Mouse (Mus musculus): Measurements from ENCODE around the gene Gsg1l. TPM values are rescaled to one million over a fixed set of nuclear protein-coding genes. Genes with fewer than 3 reads are reported as not detected.
A peak's percentile ranks its signal among the peaks of the same experiment; 100 is the strongest.

Gene Gsg1l
- total RNA-seq, 2 experiments from 2014 or later, result 18.6 to 19.5 TPM

DNA sequence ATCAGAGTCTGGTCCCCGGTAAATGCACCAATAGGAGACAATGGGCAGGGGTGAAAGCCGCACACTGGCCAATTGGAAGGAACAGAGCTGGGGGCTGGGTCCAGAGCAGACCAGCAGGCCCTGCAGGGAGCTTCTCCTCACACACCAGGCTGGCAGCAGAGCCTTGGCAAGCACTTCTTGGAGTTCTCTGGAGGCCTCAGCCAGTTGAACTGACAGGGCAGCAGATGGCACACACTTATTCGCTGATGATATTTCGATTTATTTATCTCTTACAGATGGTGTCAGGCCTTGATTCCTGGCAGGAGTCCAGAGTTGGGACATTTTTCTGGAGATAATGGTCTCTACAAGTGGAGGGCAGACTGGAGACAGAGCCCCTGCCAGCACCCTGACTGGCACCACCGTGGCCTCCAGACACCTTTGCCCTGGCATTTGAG lies 49.4 kb downstream of the Gsg1l start:
- peak in 1 of 2 experiments; percentile 53 for DNase-seq (ENCODE audit: low spot score in 2 of 2)

DNA sequence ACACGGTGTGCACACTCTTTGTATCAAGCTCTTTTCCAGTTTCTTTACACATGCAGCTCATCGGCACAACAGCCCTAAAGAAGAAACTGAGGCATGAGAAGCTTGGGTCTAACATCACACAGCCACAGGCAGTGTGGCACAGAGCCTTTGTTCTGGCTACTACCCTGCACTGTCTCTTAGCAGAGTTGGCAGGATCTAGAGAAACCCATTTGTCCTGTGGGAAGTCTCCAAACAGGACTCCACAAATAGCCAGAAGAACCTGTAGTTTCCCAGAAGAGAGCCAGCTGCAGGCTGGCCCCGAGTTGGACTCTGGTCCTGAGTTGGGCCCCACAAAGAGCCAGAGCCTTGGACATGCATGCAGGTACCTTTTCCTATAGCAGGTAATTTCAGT lies 49.9 kb downstream of the Gsg1l start:
- DNase-seq (ENCODE audit: low spot score in 2 of 2), result no peak

DNA sequence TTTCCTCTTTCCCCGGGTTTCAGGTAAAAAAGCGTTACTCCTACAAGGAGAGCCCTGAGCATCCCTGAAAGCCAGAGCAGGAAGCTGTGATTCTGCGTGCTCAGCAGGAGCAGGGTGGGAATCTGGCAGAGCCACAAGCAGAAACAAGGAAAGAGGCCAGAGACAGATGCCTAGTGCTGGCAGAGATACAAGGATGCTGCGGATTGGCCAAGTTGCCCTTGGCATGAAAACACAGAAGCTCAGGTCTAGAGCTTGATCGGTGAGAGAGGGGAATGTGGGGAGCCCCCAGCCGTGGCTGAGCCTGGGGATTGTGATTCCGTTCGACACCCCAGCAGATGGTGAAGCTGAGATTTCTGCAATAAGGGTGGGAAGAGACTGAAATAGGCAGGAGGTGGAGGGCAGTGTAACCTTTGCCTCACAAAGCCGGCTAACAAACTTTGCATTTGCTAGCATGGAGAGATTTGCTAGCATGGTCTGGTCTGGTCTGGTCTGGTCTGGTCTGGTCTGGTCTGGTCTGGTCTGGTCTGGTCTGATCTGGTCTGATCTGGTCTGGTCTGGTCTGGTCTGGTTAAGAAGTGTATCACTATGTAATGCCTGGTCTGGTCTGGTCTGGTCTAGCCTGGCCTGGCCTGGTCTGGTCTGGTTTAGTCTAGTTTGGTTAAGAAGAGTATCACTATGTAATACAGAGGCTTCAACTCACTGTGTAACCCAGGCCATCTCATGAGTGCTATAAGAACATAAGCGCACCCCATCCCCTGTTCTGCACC lies 50.4 kb downstream of the Gsg1l start:
- peak; percentile 56 to 74 for DNase-seq (ENCODE audit: low spot score in 2 of 2)

DNA sequence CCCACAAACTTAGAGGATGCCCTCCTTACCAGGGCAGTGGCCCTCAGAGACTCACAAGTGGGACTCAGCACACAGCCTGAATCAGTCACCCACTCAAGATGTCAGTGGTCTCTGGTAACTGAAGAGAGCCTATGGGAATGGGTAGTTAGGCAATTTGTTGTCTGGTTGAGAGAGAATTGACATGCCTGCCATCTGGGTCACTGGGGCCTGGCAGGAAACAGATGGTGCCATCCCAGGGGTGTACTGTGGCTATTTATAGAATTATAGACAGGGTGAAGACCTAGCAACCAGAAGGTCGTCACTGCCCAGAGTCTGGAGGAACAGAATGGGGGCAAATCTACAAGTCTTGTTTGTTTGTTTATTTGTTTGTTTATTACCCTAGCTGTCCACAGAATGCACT lies 54.8 kb downstream of the Gsg1l start:
- no peak for DNase-seq (ENCODE audit: low spot score in 2 of 2)

DNA sequence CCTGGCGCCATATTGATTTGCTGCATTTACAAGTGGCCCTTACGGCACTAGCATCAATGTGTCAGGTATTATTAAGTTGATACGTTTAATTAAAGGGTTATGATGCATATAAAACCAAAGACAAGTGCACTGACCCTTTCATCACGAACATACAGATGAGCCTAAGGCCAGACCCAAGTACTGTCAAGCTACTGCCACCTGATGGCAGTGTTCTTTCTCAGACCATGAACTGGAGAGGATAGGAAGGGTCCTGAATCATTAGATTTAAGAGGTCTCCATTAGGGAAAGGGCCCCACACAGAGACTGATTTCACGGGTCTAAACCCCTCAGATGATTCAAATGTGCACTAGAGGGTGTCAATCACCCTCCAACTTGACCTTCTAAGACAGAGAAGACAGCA lies 55.6 kb downstream of the Gsg1l start:
- DNase-seq (ENCODE audit: low spot score in 2 of 2), result no peak

DNA sequence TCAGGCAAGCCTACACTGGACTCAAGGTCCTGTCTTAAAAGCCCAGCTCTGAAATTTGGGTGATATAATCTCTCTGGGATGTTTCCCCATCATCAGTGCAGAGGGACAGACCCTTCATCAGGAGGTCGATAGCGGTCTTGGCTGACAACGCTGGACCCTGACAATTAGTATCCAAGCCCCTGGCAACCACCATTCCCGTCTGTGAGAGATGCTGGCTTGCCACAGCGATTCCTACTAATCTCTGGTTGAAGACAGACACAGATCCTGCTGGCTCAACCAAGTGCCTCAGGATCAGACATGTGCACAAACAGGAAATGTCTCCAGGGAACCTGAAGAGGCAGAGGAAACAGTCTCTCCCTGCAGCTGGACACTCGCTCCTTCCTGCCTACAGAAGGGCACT lies 62.2 kb downstream of the Gsg1l start:
- no peak for DNase-seq (ENCODE audit: low spot score in 2 of 2)

DNA sequence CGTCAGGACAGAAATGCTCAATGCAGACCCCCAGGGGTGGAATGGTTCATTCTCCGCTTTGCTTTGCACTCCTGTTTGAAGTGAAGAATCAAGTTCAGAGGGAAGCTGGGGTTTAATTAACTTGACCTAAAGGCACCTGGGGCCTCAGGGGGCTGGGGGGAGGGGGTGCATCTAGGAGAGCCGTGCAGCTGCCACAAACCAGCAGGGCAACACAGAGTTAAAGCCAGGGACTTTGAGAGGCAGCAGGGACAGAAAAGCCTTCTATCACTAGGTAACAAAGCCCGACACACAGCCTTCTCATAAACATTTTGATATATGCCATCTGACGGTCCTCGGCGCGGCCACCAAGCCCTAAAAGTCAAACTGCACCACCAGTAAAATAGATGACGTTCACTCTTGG lies 62.9 kb downstream of the Gsg1l start:
- DNase-seq (ENCODE audit: low spot score in 2 of 2), result no peak

DNA sequence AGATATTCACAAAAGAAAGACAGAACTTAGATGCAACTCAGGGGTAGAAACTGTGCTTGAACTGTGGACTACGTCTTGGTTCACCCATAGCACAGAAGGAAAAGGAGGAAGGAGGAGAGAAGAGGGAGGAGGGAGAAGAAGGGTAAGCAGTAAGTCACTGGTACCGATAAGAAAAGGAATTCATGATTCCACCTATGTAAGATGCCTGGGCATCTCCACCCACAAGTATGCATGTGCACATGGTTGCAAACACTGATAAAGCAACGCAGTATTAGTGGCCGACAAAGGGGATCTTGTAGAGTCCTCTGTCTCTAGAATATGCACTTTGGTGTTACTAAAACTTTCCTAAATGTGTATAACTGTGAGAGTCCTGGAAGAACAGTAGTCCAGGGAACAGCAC lies 64.8 kb downstream of the Gsg1l start:
- DNase-seq (ENCODE audit: low spot score in 2 of 2), result no peak

DNA sequence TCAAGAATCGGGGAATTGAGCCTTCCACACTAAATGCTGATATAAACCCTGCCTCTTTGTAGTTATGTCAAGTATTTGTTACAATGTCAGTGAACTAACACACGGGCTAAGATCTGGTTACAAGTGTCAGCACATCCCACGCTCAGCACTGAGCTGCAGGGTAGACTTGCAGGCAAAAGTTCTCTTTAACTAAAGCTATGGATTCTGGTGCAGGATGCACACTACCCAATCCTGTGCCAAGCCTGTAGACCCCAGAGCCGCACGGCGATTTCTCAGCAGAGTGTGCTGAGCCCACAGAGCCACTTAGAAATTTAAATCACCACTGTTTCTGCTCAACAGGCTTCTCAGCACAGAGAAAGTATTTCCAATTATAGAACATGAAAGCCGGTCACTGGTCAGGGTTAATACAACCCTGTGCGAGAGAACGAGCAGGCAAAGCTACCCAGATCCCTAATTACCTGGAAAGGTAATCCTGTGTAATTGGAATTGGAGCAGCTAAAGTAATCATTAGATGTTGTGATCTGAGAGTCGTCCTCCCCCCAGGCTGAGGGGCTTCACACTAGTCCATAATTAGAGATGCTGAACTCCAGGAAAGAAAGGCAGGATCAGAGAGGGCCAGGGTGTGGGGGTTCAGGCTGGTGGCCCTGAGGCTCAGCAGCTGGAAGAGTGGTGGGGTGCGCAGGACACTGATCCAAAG lies 69.7 kb downstream of the Gsg1l start:
- no peak for DNase-seq (ENCODE audit: low spot score in 2 of 2)

DNA sequence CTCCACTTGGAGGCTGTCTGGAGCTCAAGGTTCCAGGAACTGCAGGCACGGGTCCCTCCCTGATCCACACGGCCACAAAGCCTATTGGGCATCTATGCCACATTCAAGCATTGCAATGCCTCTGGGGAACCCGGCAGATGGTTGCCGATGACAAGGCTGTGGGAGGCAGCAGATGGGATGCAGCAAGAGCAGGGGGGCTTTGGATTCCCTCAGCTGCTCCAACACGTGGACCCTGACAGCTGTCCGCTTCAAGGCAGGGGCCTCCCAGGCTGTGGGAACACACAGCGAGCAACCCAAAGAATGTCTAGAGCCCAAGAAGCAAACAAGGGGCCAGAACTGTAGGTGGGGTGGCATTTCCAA lies 73.4 kb downstream of the Gsg1l start:
- peak; percentile 87 to 94 for DNase-seq (ENCODE audit: low spot score in 2 of 2)

DNA sequence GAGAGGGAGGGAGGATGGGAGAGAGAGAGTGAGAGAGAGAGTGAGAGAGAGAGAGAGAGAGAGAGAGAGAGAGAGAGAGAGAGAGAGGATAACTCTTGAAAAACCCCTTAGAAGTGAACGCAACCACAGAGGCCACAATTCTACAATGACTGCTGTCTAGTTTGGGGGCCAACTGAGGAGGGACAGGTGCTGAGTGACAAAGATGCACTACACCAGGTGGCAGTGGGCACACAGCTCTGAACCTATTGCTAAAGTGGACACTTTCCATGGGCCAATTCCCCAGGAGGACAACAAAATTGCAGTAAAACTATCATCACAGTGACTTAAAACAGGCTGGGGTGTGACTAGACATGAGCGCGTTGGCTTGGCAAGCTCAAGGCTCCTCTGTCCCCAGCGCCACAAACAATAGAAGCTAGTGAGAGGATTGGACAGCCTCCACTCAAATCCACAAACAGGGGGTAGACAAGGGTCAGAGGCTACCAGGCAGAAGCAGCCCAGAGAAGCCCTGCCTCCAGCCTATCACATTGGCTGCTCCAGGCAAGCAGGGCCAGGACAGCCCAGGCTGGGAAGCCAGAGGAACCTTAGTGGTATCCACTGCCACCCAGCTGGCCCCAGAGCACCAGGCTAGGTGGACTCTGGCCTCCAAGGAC lies 73.9 kb downstream of the Gsg1l start:
- DNase-seq (ENCODE audit: low spot score in 2 of 2), result no peak

DNA sequence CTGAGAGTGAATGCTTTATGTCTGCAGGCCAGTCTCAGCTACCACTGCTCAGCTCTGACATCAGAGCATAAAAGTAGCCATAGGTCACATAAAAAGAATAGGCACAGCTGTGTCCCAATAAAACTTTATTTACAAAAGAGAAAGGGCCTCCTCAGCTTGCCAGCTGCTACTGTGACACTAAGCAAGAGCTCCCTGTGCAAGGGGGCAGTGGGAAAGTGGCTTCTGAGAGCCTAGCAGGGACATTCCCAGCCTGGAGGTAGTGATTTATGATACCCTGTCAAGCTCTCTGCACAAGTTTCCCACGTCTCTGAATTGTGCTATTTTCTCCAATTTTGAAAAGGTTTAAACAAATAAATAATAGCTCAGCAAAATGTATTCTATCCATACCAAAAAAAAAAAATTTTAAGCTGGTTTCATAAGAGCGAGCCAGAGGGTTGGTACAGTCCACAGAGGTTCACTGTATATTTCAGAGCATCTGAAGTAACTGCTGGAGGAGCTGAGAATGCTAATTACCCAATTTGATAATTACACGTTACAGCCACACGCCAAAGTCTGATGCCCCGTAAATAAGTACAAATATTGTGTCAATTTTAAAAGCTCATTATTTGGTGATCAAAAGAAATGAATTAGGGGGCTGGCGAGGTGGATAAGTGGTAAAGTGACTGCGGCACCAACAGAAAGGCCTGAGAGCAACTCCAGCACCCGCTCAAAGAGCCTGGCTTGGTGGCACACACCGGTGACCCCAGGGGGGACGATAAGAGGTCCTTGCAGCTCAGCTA lies 74.9 kb downstream of the Gsg1l start:
- no peak for DNase-seq (ENCODE audit: low spot score in 2 of 2)

DNA sequence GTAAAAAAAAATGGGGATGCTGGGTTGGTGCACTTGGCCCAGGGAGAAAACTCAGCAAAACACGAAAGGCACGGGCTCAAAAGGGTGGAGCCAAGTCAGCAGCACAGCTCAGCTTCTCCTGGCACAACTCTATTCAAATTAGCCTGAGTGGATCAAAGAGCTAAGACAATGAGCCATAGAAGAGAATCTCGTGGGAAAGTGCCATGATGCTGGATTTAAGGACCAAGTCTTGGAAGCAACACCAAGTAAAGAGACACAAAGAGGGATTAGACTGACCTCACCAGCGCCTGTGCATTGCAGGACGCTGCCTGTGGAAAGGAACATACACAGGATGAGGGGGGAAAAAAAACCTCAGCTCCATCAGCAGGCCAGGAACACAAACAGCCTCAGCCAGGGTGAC lies 76.9 kb downstream of the Gsg1l start:
- no peak for DNase-seq (ENCODE audit: low spot score in 2 of 2)

DNA sequence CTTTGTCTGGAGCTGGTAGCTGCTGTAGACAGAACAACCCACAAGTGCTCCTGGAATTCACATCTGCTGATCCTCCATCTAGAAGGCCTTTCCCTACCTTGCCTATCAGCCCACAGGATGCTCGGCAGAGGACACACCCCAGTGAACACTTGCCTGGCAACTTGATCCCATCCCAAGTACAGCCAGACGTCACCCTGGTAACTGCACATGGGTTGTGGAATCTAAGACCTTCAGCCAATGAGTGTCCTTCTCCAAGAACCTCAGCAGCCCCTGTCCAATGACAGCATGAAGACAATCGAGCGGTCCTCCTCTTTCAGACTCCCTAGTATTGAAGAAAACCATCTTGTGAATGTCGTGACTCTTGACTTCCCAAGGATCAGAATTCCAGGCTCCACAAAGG lies 80.5 kb downstream of the Gsg1l start:
- no peak for DNase-seq (ENCODE audit: low spot score in 2 of 2)

DNA sequence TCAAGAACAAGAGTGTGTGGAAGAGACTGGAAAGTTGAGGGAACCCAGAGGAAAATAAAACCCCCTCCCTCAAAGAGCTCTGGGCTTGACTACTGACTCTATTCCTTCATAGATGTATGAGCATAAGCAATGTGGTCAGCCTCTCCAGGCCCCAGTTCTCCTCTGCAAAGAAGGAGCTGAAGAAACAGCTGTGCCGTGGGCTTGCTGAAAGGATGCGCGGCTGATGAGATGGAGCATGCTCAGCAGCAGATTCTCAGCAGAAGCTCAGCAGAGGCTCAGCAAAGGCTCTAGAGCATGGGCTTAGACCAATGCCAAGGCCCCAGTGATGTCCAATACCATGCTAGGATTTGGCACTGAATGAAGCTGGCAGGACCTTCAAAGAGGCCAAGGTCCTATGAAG lies 82.3 kb downstream of the Gsg1l start:
- DNase-seq (ENCODE audit: low spot score in 2 of 2), result peak; percentile 24 to 59

DNA sequence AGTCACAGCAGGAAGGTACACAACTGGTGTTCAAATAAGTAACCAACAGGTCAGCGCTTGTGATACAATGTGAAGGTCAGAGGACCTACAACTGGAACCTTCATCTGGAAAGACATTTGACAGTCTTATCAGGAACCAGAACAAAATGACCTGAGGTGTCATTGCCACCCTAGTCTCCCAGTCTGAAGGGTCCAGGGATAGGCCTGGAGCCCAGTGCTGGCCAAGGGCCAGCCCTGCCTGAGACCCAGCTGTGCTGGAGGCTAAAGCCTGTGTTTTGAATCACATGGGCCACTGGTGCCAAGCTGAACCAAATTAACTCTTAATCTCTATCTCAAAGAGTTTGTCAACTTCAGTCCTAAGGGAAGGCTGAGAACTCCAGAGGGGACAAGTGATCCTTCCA lies 86.1 kb downstream of the Gsg1l start:
- no peak for DNase-seq (ENCODE audit: low spot score in 2 of 2)

DNA sequence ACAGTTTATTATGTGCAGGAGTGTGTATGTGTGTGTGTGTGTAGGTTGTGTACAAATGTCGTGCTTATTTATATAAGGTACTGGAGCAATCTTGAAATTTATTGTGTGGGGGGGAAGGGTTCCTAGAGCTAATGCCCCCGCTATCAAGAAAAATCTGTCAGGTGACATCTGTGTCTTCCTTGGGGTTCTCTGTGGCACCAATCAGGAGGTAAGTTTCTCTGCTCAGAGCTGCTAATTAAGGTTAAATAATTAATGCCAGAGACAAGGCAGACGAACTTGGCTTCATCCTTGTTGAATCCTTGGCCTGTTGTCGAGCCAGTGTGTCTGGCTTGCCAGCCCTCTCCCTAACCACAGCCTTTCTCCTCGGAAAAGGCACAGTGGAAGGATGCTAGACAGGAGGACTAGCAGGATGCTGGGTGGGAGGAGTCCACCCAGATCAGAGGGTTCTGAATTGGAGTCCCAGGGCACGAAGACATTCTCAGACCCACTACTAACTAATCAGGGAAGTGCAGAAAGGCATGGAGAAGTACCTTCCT lies 89.8 kb downstream of the Gsg1l start:
- no peak for DNase-seq (ENCODE audit: low spot score in 2 of 2)

DNA sequence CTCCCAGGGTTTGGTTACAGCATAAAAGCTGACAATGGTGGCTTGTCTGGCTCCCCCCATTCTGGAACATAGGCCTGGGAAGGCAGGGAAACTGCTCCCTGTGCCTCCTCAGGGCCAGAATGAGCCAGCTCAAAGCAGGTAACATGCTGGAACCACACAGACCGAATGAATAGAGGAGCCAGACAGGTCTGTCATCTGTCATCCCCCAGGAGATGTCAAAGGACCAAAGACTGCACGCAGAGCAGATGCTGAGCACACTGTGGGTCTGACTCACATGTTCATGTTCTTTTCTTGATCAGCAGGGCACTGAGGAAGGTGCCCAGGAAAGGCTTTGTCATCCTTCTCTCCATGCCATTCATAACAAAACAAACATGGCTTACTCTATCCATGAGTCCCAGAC lies 90.4 kb downstream of the Gsg1l start:
- DNase-seq (ENCODE audit: low spot score in 2 of 2), result no peak

DNA sequence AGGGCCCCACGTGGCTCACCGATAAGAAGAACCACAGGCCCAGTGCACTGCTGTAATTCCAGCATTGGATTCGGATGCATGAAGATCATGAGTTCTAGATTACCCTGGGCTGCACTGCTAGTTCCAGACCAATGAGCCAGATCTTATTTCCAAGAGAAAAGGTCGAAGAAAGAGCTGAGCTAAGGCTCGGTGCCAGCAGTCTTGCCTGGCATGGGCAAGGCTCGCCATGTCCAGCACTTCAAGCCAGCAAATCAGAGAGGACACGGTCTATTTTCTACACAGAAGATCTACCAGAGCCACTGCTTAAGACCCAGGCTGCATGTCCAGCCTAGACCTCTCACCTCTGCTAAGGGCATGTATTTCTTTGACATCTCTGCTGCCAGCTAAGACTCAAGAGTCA lies 92.2 kb downstream of the Gsg1l start:
- no peak for DNase-seq (ENCODE audit: low spot score in 2 of 2)

DNA sequence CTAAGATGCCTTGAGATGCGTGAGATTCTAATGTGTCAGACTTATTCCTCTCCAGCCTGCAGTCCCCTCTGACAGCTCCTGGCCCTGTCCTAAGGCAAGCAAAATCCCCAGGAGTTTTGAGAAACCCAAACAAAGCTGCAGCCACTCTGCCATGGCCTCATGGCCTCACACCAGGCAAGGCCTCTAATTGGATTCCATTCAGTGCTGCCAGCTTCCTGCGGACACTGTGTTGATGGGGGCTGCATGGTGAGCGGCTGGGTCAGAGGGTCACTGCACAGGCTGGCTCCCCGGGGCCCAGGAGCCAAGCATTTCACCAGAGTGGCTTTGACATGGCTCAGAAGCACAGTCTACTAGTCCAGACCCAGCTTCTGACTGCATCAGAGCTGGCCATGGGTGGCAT lies 92.7 kb downstream of the Gsg1l start:
- no peak for DNase-seq (ENCODE audit: low spot score in 2 of 2)

DNA sequence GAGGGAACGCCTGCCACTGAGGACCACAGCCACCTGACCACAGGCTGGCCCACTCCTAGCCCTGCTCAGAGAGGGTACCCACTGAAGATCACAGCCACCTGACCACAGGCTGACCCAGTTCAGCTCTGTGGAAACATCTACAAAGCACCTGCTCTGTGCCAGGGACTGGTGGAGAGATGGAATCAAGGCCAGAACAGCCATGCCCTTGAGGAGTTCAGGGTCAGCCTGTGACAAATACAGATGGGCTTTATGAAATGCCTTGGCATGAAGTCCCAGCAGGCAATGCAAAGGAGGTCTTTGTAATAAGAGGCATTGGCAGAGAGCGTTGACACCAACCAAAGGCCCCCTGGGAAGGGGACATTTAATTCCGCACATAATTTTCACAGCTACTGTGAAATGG lies 93.9 kb downstream of the Gsg1l start:
- DNase-seq (ENCODE audit: low spot score in 2 of 2), result no peak

DNA sequence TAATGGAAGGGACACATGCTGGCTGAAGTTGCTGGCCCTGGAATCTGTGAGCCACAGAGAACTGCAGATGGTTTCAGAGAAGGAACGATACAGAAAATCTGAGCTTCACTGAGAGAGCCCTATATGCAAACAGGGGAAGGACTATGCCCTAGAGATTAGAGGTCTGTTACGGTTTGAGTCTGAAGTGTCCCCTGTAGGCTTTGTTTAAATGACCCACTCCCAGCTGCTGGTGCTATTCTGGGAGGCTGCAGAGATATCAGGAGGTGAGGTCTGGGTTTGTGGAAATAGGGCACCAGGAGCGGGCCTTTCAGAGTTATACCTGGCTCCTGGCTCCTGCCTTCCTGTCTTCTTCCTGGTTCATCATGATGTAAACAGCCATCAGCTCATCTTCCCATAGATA lies 95.1 kb downstream of the Gsg1l start:
- DNase-seq (ENCODE audit: low spot score in 2 of 2), result no peak
